Mouse (Mus musculus) G1E (cell line): ENCODE measurements around the gene Mex3d. TPM values are rescaled to one million over a fixed set of nuclear protein-coding genes. Genes with fewer than 3 reads are reported as not detected.
"Not testable (repeated sequence)": the region's sequence is repeated elsewhere in the genome, so short reads cannot be mapped to it uniquely, and the experiment has no call there.

Experiments used
- ATAC-seq: 2 replicates; pipeline ENCODE4 v1.8.0; 2016; ENCODE audit warnings: mild to moderate bottlenecking; ENCODE audit not compliant: insufficient number of reproducible peaks, poor library complexity, low FRiP score, severe bottlenecking; ENCODE audit errors: extremely low read depth
- DNase-seq: peaks from one replicate; pipeline ENCODE4 v3.0.0; 2012; ENCODE audit warnings: low spot score
- H3K27me3 ChIP-seq: 2 replicates; pipeline ENCODE4 v1.6.1; 2012; ENCODE audit warnings: mild to moderate bottlenecking, low read length, inconsistent platforms; ENCODE audit not compliant: insufficient read depth
- H3K36me3 ChIP-seq: replicated peaks from 2 replicates; pipeline ENCODE3; 2012; ENCODE audit warnings: mild to moderate bottlenecking, inconsistent platforms
- H3K4me1 ChIP-seq: 2 replicates; pipeline ENCODE4 v1.6.1; 2012; ENCODE audit warnings: low read depth, low read length, inconsistent platforms, mixed read lengths; ENCODE audit not compliant: insufficient read depth
- H3K4me3 ChIP-seq: 2 replicates; pipeline ENCODE4 v1.5.1; 2012; ENCODE audit warnings: low read depth, mild to moderate bottlenecking, inconsistent platforms, low read length, moderate library complexity, mixed read lengths
- H3K9me3 ChIP-seq: replicated peaks from 2 replicates; pipeline ENCODE4 v1.6.1; 2012; ENCODE audit warnings: inconsistent platforms
- CTCF ChIP-seq: IDR thresholded peaks from 2 replicates; pipeline ENCODE4 v1.5.1; 2012; ENCODE audit warnings: low read depth, low read length, inconsistent platforms, mixed read lengths
- GATA1 ChIP-seq: IDR thresholded peaks from 2 replicates; pipeline ENCODE4 v1.6.1; 2012; ENCODE audit warnings: borderline replicate concordance, low read length, inconsistent platforms, mixed read lengths
- GATA2 ChIP-seq: IDR thresholded peaks from 2 replicates; pipeline ENCODE4 v1.6.1; 2012; ENCODE audit warnings: low read depth, low read length, inconsistent platforms, borderline replicate concordance
- POLR2AphosphoS5 ChIP-seq: IDR thresholded peaks from 2 replicates; pipeline ENCODE4 v1.6.1; 2012; ENCODE audit warnings: low read depth, low read length, inconsistent platforms; ENCODE audit not compliant: insufficient replicate concordance
- TAL1 ChIP-seq: conservative IDR thresholded peaks from 2 replicates; pipeline ENCODE4 v1.6.1; 2012; ENCODE audit warnings: low read depth, low read length, inconsistent platforms, mixed read lengths
- polyA plus RNA-seq: library from polyadenylated mRNA; stranded (reverse); fragments of >175 nt; gene quantifications from 2 replicates; pipeline ENCODE4 v1.2.3, GENCODE M21; 2012
- total RNA-seq, 2 experiments: library from RNA; stranded (forward) in 1 of 2; stranded (reverse) in 1 of 2; fragments of 200-1000 nt in 1 of 2; fragments of >200 nt in 1 of 2; fragmentation: Nextera tagmentation in 1 of 2; gene quantifications; 2 replicates each; pipeline ENCODE4 v1.2.3; 2014 to 2017

Mex3d gene
- total and polyA plus RNA-seq, 3 experiments = 8.7 to 35.3 (median 11.4) TPM

GRCm38 (mm10) chr10:80355431-80355830, 32.0 kb downstream of the Mex3d start:
- no peak for DNase-seq
- H3K4me3 ChIP-seq = no peak overlapping the region
- H3K27me3 ChIP-seq = peaks cover 96% of the 10 kb centered on the region
- H3K4me1 ChIP-seq = peaks cover 24% of the 10 kb centered on the region
- H3K9me3 ChIP-seq = no peaks in the 10 kb centered on the region
- no peaks in the 10 kb centered on the region for H3K36me3 ChIP-seq
- no peak for ATAC-seq
- TF ChIP-seq GATA1 (no peak), TAL1 (no peak), POLR2AphosphoS5 (no peak), CTCF (no peak), GATA2 (no peak)

- no peak for TF ChIP-seq POLR2AphosphoS5
- no peak for TF ChIP-seq GATA1
- TF ChIP-seq TAL1 = no peak
- no peak for TF ChIP-seq GATA2
- TF ChIP-seq CTCF = no peak
- Histone ChIP-seq H3K36me3 (no peaks in the 10 kb centered on the region), H3K9me3 (no peaks in the 10 kb centered on the region), H3K4me3 (no peak overlapping the region), H3K27me3 (peaks cover 86% of the 10 kb centered on the region), H3K4me1 (peaks cover 48% of the 10 kb centered on the region)
- no peak for ATAC-seq
- DNase-seq = no peak
Measured at GRCm38 (mm10) chr10:80352727-80353126, 34.7 kb downstream of the Mex3d start.

GRCm38 (mm10) chr10:80351896-80352295, 35.6 kb downstream of the Mex3d start:
- peaks cover 56% of the 10 kb centered on the region for H3K4me1 ChIP-seq

GRCm38 (mm10) chr10:80350292-80350691, 37.2 kb downstream of the Mex3d start:
- Histone ChIP-seq H3K4me3 (no peak overlapping the region), H3K9me3 (no peaks in the 10 kb centered on the region), H3K36me3 (peaks cover 4% of the 10 kb centered on the region), H3K27me3 (peaks cover 61% of the 10 kb centered on the region), H3K4me1 (peaks cover 64% of the 10 kb centered on the region)
- DNase-seq = peak; percentile 70
- TF ChIP-seq GATA2 (no peak), POLR2AphosphoS5 (no peak), CTCF (peak; percentile 97)
- ATAC-seq = peak; percentile 69

More at GRCm38 (mm10) chr10:80351896-80352295, 35.6 kb downstream of the Mex3d start:
- Histone ChIP-seq H3K27me3 (peaks cover 77% of the 10 kb centered on the region), H3K9me3 (no peaks in the 10 kb centered on the region), H3K36me3 (no peaks in the 10 kb centered on the region), H3K4me3 (no peak overlapping the region)
- DNase-seq = no peak
- no peak for ATAC-seq
- TF ChIP-seq POLR2AphosphoS5 (no peak), TAL1 (no peak)

GRCm38 (mm10) chr10:80348981-80349380, 38.5 kb downstream of the Mex3d start:
- TF ChIP-seq GATA2 (no peak), POLR2AphosphoS5 (no peak), GATA1 (no peak), TAL1 (no peak), CTCF (no peak)
- Histone ChIP-seq H3K27me3 (peaks cover 50% of the 10 kb centered on the region), H3K4me1 (peaks cover 77% of the 10 kb centered on the region)

GRCm38 (mm10) chr10:80348244-80348781, 39.1 kb downstream of the Mex3d start, which contains the start of gene Adamtsl5:
Gene Adamtsl5 (minus strand): TSS chr10:80348412.
- peaks cover 7% of the 10 kb centered on the region for H3K36me3 ChIP-seq
- H3K9me3 ChIP-seq = no peaks in the 10 kb centered on the region
- H3K4me3 ChIP-seq = peak within 1 kb of the TSS; percentile 74
- DNase-seq (peak; percentile 85), ATAC-seq (no peak)
- peaks cover 81% of the 10 kb centered on the region for H3K4me1 ChIP-seq
- TF ChIP-seq CTCF (peak; percentile 89), GATA1 (no peak)
- H3K27me3 ChIP-seq = peaks cover 43% of the 10 kb centered on the region

More at GRCm38 (mm10) chr10:80348981-80349380, 38.5 kb downstream of the Mex3d start:
- ATAC-seq (no peak), DNase-seq (no peak)
- Histone ChIP-seq H3K9me3 (no peaks in the 10 kb centered on the region), H3K4me3 (peak overlapping the region; percentile 74; the same call in 1 of the 2 replicates), H3K36me3 (peaks cover 5% of the 10 kb centered on the region)

GRCm38 (mm10) chr10:80347514-80347967, 39.9 kb downstream of the Mex3d start:
- Histone ChIP-seq H3K27me3 (peaks cover 35% of the 10 kb centered on the region), H3K36me3 (peaks cover 9% of the 10 kb centered on the region), H3K4me3 (peak overlapping the region; percentile 74), H3K4me1 (peaks cover 80% of the 10 kb centered on the region), H3K9me3 (peaks cover under 1% of the 10 kb centered on the region)
- ATAC-seq (no peak), DNase-seq (no peak)
- TF ChIP-seq GATA1 (no peak), GATA2 (no peak), POLR2AphosphoS5 (no peak), CTCF (no peak), TAL1 (no peak)

- Histone ChIP-seq H3K36me3 (peaks cover 25% of the 10 kb centered on the region), H3K4me1 (peaks cover 89% of the 10 kb centered on the region), H3K9me3 (peaks cover 16% of the 10 kb centered on the region), H3K27me3 (peaks cover 22% of the 10 kb centered on the region)
- ATAC-seq, H3K4me3 ChIP-seq, DNase-seq: not testable (repeated sequence)
Measured at GRCm38 (mm10) chr10:80345929-80346328, 41.5 kb downstream of the Mex3d start.
